Mouse (Mus musculus): ENCODE results near the gene Ano6. TPM values are rescaled to one million over a fixed set of nuclear protein-coding genes. Genes with fewer than 3 reads are reported as not detected.

The Ano6 gene
- polyA plus RNA-seq, 1 experiment from 2014 or later: 27.8 TPM

DNA sequence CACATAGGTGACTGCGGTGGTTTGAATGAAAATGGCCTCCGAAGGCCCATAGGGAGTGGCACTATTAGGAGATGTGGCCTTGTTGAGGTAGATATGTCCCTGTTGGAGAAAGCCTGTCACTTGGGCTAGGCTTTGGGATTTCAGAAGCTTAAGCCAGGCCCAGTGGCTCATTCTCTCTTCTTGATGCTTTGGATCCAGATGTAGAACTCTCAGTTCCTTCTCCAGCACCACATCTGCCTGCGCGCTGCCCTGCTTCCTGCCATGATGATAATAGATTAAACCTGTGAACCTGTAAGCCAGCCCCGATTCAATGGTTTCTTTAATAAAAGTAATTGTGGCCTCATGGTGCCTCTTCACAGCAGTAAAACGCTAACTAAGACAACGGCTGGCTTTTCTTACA is 7.6 kb downstream of the Ano6 start:
- 96% methylated on average over 7 of the region's 7 CpGs for WGBS
- ATAC-seq (ENCODE audit: low FRiP score, low TSS enrichment): no peak
- no peaks in the 10 kb centered on the region for H3K9me3 ChIP-seq (ENCODE audit: control insufficient read depth, low read length)
- DNase-seq: no peak
- no peak overlapping the region for H3K9ac ChIP-seq (replicated peaks; ENCODE audit: low read length)
- H3K27me3 ChIP-seq (ENCODE audit: control insufficient read depth, insufficient read depth, low read length): no peaks in the 10 kb centered on the region
- no peaks in the 10 kb centered on the region for H3K36me3 ChIP-seq (ENCODE audit: control insufficient read depth, insufficient read depth, low read length)
- no peak overlapping the region for H3K27ac ChIP-seq (replicated peaks; ENCODE audit: low read depth, low read length)
- no peak overlapping the region for H3K4me2 ChIP-seq (ENCODE audit: low read length)
- no peak overlapping the region for H3K4me3 ChIP-seq (replicated peaks; ENCODE audit: low read depth, low read length)
- 0 out of 2 replicates have a peak, but pooled peaks cover 5% of the 10 kb centered on the region for H3K4me1 ChIP-seq (ENCODE audit: control insufficient read depth, insufficient read depth, low read length)

DNA sequence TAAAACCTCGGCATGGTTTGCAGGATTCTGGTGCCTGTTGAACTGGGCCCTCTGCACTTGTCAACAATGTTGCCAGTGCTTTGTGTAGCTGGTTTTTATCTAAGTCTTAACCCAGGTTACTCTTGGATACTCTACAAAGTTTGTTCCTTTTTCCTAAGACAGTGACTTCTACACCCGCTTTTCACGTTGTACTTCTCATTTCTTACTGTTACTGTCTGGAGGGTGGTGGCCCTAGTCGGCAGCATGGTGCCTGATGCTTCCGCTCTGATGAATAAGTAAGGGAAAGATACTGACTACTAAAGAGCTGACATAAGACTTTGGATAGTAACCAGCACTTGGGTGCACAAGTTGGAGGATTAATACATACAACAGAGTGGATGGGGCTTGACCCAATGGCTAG is 9.0 kb downstream of the Ano6 start:
- no peak overlapping the region for H3K4me2 ChIP-seq (ENCODE audit: low read length)
- no peak overlapping the region for H3K4me3 ChIP-seq (replicated peaks; ENCODE audit: low read depth, low read length)
- DNase-seq (no peak), ATAC-seq (ENCODE audit: low FRiP score, low TSS enrichment) (no peak)
- no peaks in the 10 kb centered on the region for H3K36me3 ChIP-seq (ENCODE audit: control insufficient read depth, insufficient read depth, low read length)
- WGBS: 96% methylated on average over 5 of the region's 5 CpGs
- H3K9me3 ChIP-seq (ENCODE audit: control insufficient read depth, low read length): no peaks in the 10 kb centered on the region
- H3K9ac ChIP-seq (replicated peaks; ENCODE audit: low read length): no peak overlapping the region
- H3K27me3 ChIP-seq (ENCODE audit: control insufficient read depth, insufficient read depth, low read length): no peaks in the 10 kb centered on the region
- H3K4me1 ChIP-seq (ENCODE audit: control insufficient read depth, insufficient read depth, low read length): peaks cover 11% of the 10 kb centered on the region; the same call in 1 of the 2 replicates
- no peak overlapping the region for H3K27ac ChIP-seq (replicated peaks; ENCODE audit: low read depth, low read length)

DNA sequence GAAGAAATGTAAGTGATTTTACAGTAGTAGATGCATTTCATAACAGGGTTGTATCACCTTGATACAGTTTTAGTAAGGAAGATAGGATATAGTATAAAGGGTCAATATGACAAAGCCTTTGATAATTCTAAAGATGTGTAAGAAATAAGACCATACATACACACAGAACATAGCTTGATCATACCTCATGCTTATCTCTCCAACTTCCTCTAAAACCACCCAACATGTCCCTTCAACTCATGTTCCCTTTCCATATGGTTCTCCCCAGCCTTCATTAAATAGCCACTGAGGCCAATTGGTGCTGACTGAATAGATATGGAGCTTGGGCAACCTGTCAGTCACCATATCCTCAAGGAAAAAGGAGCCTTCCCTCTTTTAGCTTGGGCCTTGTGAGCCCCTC is 9.4 kb downstream of the Ano6 start:
- no peak for DNase-seq
- ATAC-seq (ENCODE audit: low FRiP score, low TSS enrichment): no peak
- Histone ChIP-seq H3K36me3 (ENCODE audit: control insufficient read depth, insufficient read depth, low read length) (no peaks in the 10 kb centered on the region), H3K9me3 (ENCODE audit: control insufficient read depth, low read length) (no peaks in the 10 kb centered on the region), H3K4me2 (ENCODE audit: low read length) (no peak overlapping the region), H3K9ac (replicated peaks; ENCODE audit: low read length) (no peak overlapping the region), H3K27me3 (ENCODE audit: control insufficient read depth, insufficient read depth, low read length) (no peaks in the 10 kb centered on the region), H3K27ac (replicated peaks; ENCODE audit: low read depth, low read length) (no peak overlapping the region), H3K4me3 (replicated peaks; ENCODE audit: low read depth, low read length) (no peak overlapping the region), H3K4me1 (ENCODE audit: control insufficient read depth, insufficient read depth, low read length) (peaks cover 11% of the 10 kb centered on the region; the same call in 1 of the 2 replicates)

DNA sequence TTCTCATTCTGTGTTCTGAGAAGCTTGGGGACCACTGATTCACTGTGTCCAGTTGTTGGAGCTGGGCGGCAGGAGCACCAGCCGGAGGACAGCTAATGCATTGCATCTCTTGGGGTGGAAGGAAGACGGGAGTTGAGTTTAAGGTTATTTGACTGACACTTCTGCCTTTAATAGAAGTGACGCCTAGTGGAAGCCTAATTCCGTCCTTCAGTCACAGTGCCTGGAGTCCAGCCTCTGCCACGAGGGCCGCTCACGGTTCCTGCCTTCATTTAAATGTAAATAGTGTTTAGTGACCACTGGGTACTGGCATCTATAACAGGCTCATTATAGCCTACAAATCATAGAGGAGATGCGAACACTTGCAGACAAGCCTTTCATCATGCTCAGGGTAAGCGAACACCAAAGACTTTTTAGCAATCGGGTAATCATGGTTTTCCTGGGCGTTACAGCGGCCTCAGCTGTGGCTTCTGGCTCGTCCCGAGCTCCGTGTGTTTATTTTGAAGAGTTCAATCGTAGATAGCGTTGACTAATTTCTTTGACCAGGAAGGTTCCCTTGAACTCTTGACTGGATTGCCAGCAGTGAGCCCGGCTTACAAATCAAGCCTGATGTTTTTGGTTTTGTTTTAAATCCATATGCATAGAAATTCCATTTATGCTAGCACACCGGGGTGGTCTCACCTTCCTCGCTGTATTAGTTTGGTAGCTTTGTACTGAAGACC is 10.8 kb downstream of the Ano6 start:
- 64% methylated on average over 21 of the region's 21 CpGs for WGBS
- Histone ChIP-seq H3K9me3 (ENCODE audit: control insufficient read depth, low read length) (no peaks in the 10 kb centered on the region), H3K27ac (replicated peaks; ENCODE audit: low read depth, low read length) (no peak overlapping the region), H3K36me3 (ENCODE audit: control insufficient read depth, insufficient read depth, low read length) (no peaks in the 10 kb centered on the region), H3K27me3 (ENCODE audit: control insufficient read depth, insufficient read depth, low read length) (no peaks in the 10 kb centered on the region), H3K4me1 (ENCODE audit: control insufficient read depth, insufficient read depth, low read length) (peaks cover 11% of the 10 kb centered on the region; the same call in 1 of the 2 replicates), H3K9ac (replicated peaks; ENCODE audit: low read length) (no peak overlapping the region), H3K4me2 (ENCODE audit: low read length) (no peak overlapping the region), H3K4me3 (replicated peaks; ENCODE audit: low read depth, low read length) (no peak overlapping the region)
- no peak for DNase-seq
- ATAC-seq (ENCODE audit: low FRiP score, low TSS enrichment): no peak

GRCm38 (mm10) chr15:95802140-95802539 is 11.5 kb downstream of the Ano6 start:
- no peak overlapping the region for H3K9ac ChIP-seq (replicated peaks; ENCODE audit: low read length)
- DNase-seq: no peak
- 87% methylated on average over 6 of the region's 6 CpGs for WGBS
- H3K4me1 ChIP-seq (ENCODE audit: control insufficient read depth, insufficient read depth, low read length): peaks cover 11% of the 10 kb centered on the region; the same call in 1 of the 2 replicates
- H3K27me3 ChIP-seq (ENCODE audit: control insufficient read depth, insufficient read depth, low read length): no peaks in the 10 kb centered on the region
- H3K27ac ChIP-seq (replicated peaks; ENCODE audit: low read depth, low read length): no peak overlapping the region
- no peaks in the 10 kb centered on the region for H3K9me3 ChIP-seq (ENCODE audit: control insufficient read depth, low read length)
- no peak for ATAC-seq (ENCODE audit: low FRiP score, low TSS enrichment)
- H3K4me3 ChIP-seq (replicated peaks; ENCODE audit: low read depth, low read length): no peak overlapping the region
- no peaks in the 10 kb centered on the region for H3K36me3 ChIP-seq (ENCODE audit: control insufficient read depth, insufficient read depth, low read length)
- H3K4me2 ChIP-seq (ENCODE audit: low read length): no peak overlapping the region

DNA sequence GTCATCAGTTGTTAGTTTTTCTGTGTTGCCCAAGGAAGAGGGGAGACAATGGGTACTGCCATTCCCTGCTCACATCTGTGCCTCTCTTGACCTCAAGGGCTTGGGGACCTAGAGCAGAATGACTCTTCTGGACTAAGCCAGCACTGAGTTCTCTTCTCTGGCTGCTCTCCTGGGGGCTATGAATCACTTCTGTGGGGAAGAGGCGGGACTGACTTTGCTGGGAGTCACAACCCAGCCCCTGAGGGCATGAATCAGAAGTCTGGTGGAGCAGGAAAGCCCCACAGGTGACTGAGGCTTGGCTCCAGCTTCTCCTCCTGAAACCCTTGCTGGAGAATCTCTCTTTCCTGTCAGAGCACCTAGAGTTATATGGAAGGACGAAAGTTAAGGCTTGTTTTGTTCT is 12.1 kb downstream of the Ano6 start:
- no peak overlapping the region for H3K27ac ChIP-seq (replicated peaks; ENCODE audit: low read depth, low read length)
- no peaks in the 10 kb centered on the region for H3K27me3 ChIP-seq (ENCODE audit: control insufficient read depth, insufficient read depth, low read length)
- H3K9me3 ChIP-seq (ENCODE audit: control insufficient read depth, low read length): no peaks in the 10 kb centered on the region
- no peak overlapping the region for H3K9ac ChIP-seq (replicated peaks; ENCODE audit: low read length)
- peaks cover 11% of the 10 kb centered on the region; the same call in 1 of the 2 replicates for H3K4me1 ChIP-seq (ENCODE audit: control insufficient read depth, insufficient read depth, low read length)
- H3K4me2 ChIP-seq (ENCODE audit: low read length): no peak overlapping the region
- H3K4me3 ChIP-seq (replicated peaks; ENCODE audit: low read depth, low read length): no peak overlapping the region
- DNase-seq (no peak), ATAC-seq (ENCODE audit: low FRiP score, low TSS enrichment) (no peak)
- H3K36me3 ChIP-seq (ENCODE audit: control insufficient read depth, insufficient read depth, low read length): no peaks in the 10 kb centered on the region
- WGBS: 85% methylated on average over 2 of the region's 2 CpGs

GRCm38 (mm10) chr15:95803484-95803883 is 12.8 kb downstream of the Ano6 start:
- H3K9ac ChIP-seq (replicated peaks; ENCODE audit: low read length): no peak overlapping the region
- no peaks in the 10 kb centered on the region for H3K9me3 ChIP-seq (ENCODE audit: control insufficient read depth, low read length)
- no peak overlapping the region for H3K4me3 ChIP-seq (replicated peaks; ENCODE audit: low read depth, low read length)
- no peak overlapping the region for H3K4me2 ChIP-seq (ENCODE audit: low read length)
- H3K27me3 ChIP-seq (ENCODE audit: control insufficient read depth, insufficient read depth, low read length): no peaks in the 10 kb centered on the region
- no peak overlapping the region for H3K27ac ChIP-seq (replicated peaks; ENCODE audit: low read depth, low read length)
- ATAC-seq (ENCODE audit: low FRiP score, low TSS enrichment): no peak
- no peak for DNase-seq
- H3K4me1 ChIP-seq (ENCODE audit: control insufficient read depth, insufficient read depth, low read length): peaks cover 11% of the 10 kb centered on the region; the same call in 1 of the 2 replicates
- 89% methylated on average over 3 of the region's 3 CpGs for WGBS
- no peaks in the 10 kb centered on the region for H3K36me3 ChIP-seq (ENCODE audit: control insufficient read depth, insufficient read depth, low read length)

DNA sequence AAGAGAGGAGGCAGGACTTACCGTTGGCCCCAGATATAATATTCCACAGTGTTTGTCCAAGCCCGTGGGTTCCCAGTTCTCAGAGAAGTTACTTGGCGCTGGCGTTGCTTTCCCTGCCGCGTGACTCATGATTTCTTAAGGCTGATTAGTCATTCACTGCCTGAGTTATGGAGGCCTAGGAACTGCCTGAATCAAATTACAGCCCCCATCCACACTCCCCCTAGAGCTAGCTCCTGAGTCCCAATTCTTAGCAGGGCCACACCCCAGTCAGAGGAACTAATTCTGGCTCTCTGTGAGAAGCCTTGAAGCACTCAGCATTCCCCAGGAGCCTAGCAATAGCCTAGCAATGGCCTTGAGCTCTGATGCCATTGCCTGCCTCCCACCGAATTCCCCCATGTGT is 13.6 kb downstream of the Ano6 start:
- Histone ChIP-seq H3K4me3 (replicated peaks; ENCODE audit: low read depth, low read length) (no peak overlapping the region), H3K4me2 (ENCODE audit: low read length) (no peak overlapping the region), H3K9me3 (ENCODE audit: control insufficient read depth, low read length) (no peaks in the 10 kb centered on the region), H3K27ac (replicated peaks; ENCODE audit: low read depth, low read length) (no peak overlapping the region), H3K9ac (replicated peaks; ENCODE audit: low read length) (no peak overlapping the region), H3K4me1 (ENCODE audit: control insufficient read depth, insufficient read depth, low read length) (peaks cover 11% of the 10 kb centered on the region; the same call in 1 of the 2 replicates), H3K27me3 (ENCODE audit: control insufficient read depth, insufficient read depth, low read length) (no peaks in the 10 kb centered on the region), H3K36me3 (ENCODE audit: control insufficient read depth, insufficient read depth, low read length) (no peaks in the 10 kb centered on the region)
- WGBS: 54% methylated on average over 7 of the region's 7 CpGs
- ATAC-seq (ENCODE audit: low FRiP score, low TSS enrichment) (no peak), DNase-seq (no peak)

DNA sequence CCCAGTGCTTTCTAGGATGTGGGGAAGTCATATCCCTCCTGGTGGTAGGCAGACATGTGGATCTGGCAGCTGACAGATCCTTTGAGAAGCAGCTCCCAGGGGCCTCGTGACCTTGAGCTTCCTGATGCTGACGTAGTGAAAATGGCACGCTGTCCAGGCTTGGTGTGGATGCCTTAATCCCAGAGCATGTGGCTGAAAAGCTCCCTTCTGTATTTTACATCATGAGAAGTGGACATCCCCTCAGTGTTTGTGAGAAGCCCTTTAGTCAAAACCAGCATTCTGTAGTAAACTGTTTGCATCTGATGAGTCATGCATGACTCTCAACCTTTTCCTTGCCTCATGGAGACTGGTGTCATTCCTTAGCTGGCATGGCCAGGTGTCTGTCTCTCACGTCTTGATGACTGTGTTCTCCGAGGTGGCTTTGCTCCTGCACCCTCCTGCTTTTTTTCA is 14.4 kb downstream of the Ano6 start:
- WGBS: 53% methylated on average over 5 of the region's 5 CpGs

More for the DNA sequence above, 14.4 kb downstream of the Ano6 start:
- no peak overlapping the region; the same call in 1 of the 2 replicates for H3K27ac ChIP-seq (replicated peaks; ENCODE audit: low read depth, low read length)
- H3K9ac ChIP-seq (replicated peaks; ENCODE audit: low read length): no peak overlapping the region
- H3K27me3 ChIP-seq (ENCODE audit: control insufficient read depth, insufficient read depth, low read length): no peaks in the 10 kb centered on the region
- peaks cover 11% of the 10 kb centered on the region; the same call in 1 of the 2 replicates for H3K4me1 ChIP-seq (ENCODE audit: control insufficient read depth, insufficient read depth, low read length)
- H3K4me2 ChIP-seq (ENCODE audit: low read length): no peak overlapping the region
- no peak overlapping the region for H3K4me3 ChIP-seq (replicated peaks; ENCODE audit: low read depth, low read length)
- no peak for ATAC-seq (ENCODE audit: low FRiP score, low TSS enrichment)
- DNase-seq: no peak
- no peaks in the 10 kb centered on the region for H3K9me3 ChIP-seq (ENCODE audit: control insufficient read depth, low read length)
- no peaks in the 10 kb centered on the region for H3K36me3 ChIP-seq (ENCODE audit: control insufficient read depth, insufficient read depth, low read length)
